Mouse (Mus musculus): ENCODE measurements around the gene Togaram1.

Togaram1 gene

DNA sequence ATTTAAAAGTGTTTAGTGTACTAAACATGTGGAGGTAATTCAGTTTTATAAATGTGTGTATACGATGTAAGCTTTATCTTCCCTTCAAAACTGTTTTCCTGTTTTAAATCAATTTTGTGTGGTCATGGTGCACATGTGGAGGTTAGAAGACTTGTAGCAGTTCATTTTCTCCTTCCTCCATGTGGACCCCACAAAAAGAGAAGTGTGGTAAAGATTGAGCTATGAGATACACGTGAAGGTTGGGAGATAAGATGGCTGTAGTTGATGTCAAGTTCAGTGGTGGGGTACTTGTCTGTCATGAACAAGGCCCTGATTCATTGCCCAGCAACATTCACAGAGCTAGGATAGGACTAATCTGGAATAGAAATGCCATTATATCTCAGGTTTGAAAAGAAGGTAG, 92.6 kb downstream of the Togaram1 start:
- no peak for DNase-seq (ENCODE audit: low spot score)

DNA sequence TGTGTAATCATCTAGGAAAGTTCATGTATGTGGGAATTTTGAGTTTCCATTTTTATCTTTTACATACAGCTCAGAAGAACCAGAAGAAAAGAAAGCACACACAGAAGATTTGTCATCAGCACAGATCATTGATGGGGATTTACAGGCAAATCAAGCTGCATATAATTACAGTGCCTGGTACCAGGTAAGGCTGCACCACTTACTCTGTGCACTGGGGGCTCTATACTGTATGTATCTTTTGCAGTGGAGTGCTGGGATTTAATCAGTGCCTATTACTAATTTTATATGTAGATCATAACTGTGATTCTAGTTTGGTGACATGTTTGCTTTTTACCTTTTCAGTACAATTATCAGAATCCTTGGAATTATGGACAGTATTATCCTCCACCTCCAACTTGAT, 95.5 kb downstream of the Togaram1 start:
- no peak for DNase-seq (ENCODE audit: low spot score)

DNA sequence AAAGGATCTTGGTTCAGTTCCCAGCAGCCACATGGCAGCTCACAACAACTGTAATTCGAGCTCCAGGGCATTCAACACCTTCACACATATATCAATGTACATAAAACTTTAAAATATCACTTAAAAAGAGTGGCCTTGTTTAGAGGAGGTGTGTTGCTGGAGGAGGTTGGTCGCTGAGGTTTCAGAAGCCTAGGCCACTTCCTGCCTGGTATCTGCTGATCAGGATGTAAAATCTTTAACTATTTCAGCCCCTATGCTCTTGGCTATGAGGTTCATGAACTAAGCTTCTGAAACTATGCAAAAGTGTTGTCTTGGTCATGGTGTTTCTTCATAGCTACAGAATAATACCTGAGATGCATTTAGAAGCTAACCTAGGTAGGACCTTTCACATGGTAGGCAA, 99.6 kb downstream of the Togaram1 start:
- DNase-seq (ENCODE audit: low spot score): no peak

DNA sequence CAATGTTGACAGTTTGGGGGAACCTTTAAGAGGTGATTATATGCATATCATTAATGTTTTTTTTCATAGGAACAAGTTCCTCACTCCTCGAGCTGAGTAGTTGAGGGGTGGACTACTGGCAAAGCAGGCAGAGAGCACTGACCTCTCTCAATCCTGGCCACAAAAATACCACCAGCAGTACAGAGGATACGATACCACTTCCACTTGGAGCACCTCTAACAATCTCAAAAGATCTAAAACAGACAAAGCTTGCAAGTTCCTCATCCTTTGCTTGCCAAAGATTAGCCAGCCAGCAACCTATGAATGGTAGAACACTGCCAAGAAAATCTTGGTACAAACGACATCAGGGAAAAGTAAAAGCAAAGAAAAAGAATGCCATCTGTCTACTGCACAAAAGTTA, 100.6 kb downstream of the Togaram1 start:
- no peak for DNase-seq (ENCODE audit: low spot score)

DNA sequence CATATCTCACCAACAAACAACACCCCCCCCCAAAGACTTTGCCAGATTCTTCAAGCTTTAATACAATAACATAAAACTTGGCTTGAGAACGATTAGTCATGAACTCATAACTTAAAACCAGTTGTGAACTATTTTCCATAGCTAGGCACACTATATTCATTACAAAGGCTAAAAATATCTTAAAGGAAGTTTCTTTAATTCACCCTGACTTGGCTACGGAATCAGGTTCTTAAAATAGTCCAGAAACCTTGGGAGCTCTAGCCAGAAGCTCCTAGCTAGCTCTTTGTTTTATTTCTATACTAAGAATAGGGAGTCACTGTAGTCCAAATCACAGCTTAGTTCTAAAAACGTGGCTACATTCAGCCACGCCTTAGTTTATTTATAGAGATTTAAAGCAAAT, 102.8 kb downstream of the Togaram1 start:
- DNase-seq (ENCODE audit: low spot score): no peak

Data from ovary, postnatal 14 days (tissue).